Mouse (Mus musculus): ENCODE data around the gene Nos1.

The Nos1 gene

GRCm38 (mm10) chr5:117898055-117898806 lies 117.4 kb downstream of the Nos1 start:
- no peak for DNase-seq (ENCODE audit: low spot score)

- DNase-seq (ENCODE audit: low spot score) = no peak
Observed at GRCm38 (mm10) chr5:117899361-117899760, 118.5 kb downstream of the Nos1 start.

- no peak for DNase-seq (ENCODE audit: low spot score)
Observed at GRCm38 (mm10) chr5:117900921-117901705, 120.3 kb downstream of the Nos1 start.

GRCm38 (mm10) chr5:117903534-117903933 lies 122.7 kb downstream of the Nos1 start:
- DNase-seq (ENCODE audit: low spot score) = no peak

- no peak for DNase-seq (ENCODE audit: low spot score)
Observed at GRCm38 (mm10) chr5:117905728-117906127, 124.9 kb downstream of the Nos1 start.

- no peak for DNase-seq (ENCODE audit: low spot score)
Observed at GRCm38 (mm10) chr5:117909524-117909923, 128.7 kb downstream of the Nos1 start.

GRCm38 (mm10) chr5:117916349-117916748 lies 135.5 kb downstream of the Nos1 start:
- DNase-seq (ENCODE audit: low spot score) = no peak

- DNase-seq (ENCODE audit: low spot score) = no peak
Observed at GRCm38 (mm10) chr5:117916906-117917305, 136.1 kb downstream of the Nos1 start.

- DNase-seq (ENCODE audit: low spot score) = no peak
Observed at GRCm38 (mm10) chr5:117921786-117922528, 141.1 kb downstream of the Nos1 start.

GRCm38 (mm10) chr5:117923688-117924087 lies 142.9 kb downstream of the Nos1 start:
- DNase-seq (ENCODE audit: low spot score) = no peak

- DNase-seq (ENCODE audit: low spot score) = no peak
Observed at GRCm38 (mm10) chr5:117928553-117928952, 147.7 kb downstream of the Nos1 start.

GRCm38 (mm10) chr5:117932222-117932621 lies 151.4 kb downstream of the Nos1 start:
- no peak for DNase-seq (ENCODE audit: low spot score)

GRCm38 (mm10) chr5:117932862-117933261 lies 152.0 kb downstream of the Nos1 start:
- DNase-seq (ENCODE audit: low spot score) = peak; percentile 81

- DNase-seq (ENCODE audit: low spot score) = no peak
Observed at GRCm38 (mm10) chr5:117936346-117936745, 155.5 kb downstream of the Nos1 start.

- no peak for DNase-seq (ENCODE audit: low spot score)
Observed at GRCm38 (mm10) chr5:117937186-117937585, 156.4 kb downstream of the Nos1 start.

GRCm38 (mm10) chr5:117938182-117938581 lies 157.3 kb downstream of the Nos1 start:
- peak; percentile 76 for DNase-seq (ENCODE audit: low spot score)

GRCm38 (mm10) chr5:117939402-117939801 lies 158.6 kb downstream of the Nos1 start:
- no peak for DNase-seq (ENCODE audit: low spot score)

- DNase-seq (ENCODE audit: low spot score) = no peak
Observed at GRCm38 (mm10) chr5:117941552-117941951, 160.7 kb downstream of the Nos1 start.

GRCm38 (mm10) chr5:117946605-117947004 lies 165.8 kb downstream of the Nos1 start:
- peak; percentile 53 for DNase-seq (ENCODE audit: low spot score)

- DNase-seq (ENCODE audit: low spot score) = no peak
Observed at GRCm38 (mm10) chr5:117949393-117949792, 168.6 kb downstream of the Nos1 start.

- DNase-seq (ENCODE audit: low spot score) = no peak
Observed at GRCm38 (mm10) chr5:117953893-117954292, 173.1 kb downstream of the Nos1 start.

GRCm38 (mm10) chr5:117954429-117954828 lies 173.6 kb downstream of the Nos1 start:
- no peak for DNase-seq (ENCODE audit: low spot score)

Data from MN1 (cell line).